Mouse (Mus musculus) layer of hippocampus, adult 9-10 months (tissue): ENCODE data around the gene Agrn.
A peak's percentile ranks its signal among the peaks of the same experiment; 100 is the strongest.

Experiments
- DNase-seq: peaks from one replicate; pipeline ENCODE4 v3.0.0; 2022; ENCODE audit warnings: low spot score

Gene Agrn

DNA sequence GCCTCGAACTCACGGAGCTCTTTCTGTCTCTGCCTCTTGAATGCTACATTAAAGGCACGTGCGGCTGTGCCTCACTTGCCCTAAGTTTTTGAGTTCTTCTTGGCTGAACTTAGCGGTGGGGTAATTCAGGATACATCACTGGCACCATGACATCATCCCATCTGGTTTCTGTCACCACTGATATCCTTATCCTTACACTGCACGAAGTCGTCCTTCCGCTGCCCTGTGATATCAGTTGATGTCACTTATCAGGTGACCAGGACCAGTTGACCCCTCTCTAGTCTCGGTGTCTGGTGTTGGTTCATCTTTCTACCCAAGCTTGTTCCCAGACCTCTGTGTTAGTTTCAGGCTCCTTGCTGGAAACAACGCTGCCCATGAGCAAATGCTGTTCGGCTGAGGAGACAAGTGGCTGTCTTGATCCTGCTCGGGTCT lies 5.2 kb upstream of the Agrn start:
- DNase-seq, result no peak

DNA sequence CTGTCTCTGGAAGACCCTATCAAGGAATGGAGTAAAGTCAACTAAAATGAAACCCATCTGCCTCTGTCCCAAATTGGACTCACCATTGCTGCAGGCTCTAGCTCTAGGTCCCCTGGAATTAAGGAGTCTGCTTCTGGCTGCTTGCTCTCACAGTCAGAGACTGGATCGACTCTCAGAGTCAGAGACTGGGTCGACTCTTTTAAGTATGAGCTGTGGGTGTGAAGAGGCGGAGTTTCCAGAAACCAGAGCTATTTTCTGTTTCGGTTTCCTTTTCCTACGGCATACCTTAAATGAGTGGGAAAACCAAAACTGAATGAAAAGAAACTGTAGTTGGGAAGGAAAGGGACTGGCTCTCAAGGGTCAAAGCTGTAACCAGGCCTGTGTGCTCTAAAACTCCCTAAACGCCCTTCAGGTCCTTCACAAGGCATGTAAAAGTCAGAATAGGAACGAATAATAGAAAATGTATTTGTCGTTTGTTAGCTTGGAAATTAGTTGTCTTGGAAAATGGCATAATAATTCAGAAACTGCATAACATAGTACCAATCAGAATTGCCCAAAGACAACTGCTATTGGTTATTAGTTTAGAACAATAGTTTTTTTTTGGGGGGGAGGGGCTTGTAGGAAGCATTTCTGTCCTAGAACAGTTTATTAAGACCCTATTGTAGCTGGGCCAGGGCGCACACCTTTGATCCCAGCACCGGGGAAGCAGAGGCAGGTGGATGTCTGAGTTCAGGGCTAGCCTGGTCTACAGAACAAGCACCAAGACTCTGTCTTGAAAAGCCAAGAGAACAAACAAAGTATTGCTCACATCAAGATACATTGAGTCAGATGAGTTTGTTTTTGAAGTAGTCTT lies 3.6 kb upstream of the Agrn start, which contains the start of gene Isg15:
TSS of gene Isg15 (minus strand) at position 196 of the 853 bp plus-strand sequence.
- DNase-seq, result no peak

DNA sequence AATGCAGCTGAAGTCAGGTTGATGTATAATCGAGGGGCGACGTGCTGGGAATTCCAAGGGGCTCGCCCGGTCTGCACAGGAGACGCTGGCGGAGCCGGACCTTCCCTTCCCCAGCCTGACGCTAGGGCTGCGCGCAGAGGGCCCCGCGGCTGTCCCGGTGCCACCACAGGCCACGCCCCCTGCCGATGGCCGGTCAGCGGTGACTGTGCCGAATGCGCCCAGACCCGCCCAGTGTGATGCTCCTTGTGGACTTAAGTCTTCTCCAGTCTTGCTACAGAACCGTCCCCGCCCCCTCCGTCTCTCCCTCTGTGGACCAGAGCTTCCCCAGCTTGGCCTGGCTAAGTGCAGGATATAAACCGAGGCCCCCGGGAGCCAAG lies 529 bp upstream of the Agrn start:
- DNase-seq, result peak; percentile 49

DNA sequence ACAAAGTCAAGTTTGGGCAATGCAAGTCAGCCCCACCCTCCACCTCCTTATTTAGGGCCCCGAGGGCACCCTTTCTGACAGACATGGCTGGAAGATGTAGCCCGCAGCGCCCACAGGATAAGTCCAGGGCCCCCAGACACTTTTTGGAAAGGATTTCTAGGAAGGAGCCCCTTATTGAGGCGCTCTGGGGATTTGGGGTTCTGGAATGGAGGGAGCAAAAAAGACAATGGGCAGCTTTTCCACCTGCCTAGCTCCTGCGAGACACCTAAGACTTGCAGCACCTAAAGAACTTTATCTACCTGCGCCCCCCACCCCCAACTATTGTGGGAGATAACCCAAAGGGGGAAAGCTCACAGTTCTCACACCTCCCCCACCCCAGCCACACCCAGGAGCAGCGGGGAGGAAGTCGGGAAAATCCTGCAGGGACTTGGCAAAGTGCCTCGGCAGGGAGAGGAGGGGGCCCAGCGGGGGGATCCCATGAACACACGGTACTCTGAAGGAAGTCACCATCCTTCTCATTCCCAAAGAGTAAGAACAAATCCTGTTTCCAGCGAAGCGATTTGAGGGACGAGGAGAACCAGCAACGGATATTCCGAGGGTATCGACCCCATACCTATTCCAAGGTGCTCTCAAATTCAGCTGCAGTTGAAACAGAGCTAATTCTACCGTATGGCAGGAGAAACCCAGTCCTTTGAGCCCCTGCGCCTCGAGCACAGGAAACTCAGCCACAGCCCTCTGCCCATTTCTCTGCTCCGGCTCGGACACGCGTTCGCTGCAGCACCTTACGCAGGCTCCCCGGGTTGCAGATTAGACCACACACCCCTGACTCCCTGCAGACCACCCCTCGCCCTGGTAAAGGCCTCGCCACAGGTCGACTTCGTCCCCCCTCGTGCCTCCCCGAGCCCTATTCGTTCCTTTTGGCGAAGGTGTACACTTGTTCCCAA lies 1.1 kb downstream of the Agrn start:
- DNase-seq, result no peak

DNA sequence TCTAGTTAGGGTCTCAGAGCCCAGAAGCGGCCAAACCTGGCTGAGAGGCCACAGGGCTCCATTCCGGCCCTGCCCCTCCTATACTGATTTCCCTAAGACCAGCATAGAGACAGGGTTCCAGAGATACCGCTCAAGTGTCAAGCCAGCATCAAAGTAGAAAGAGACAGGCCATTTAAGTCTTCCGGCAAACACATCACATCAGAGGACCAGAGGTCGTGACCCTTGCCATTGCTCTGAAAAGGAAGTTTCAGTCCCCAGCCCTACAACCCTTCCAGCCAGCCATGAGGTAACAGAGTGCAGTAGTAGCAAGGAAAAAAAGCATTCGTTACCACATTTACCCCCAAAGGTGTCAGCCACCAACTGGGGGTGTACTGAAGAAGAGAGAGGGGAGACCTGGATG lies 2.9 kb downstream of the Agrn start:
- no peak for DNase-seq

DNA sequence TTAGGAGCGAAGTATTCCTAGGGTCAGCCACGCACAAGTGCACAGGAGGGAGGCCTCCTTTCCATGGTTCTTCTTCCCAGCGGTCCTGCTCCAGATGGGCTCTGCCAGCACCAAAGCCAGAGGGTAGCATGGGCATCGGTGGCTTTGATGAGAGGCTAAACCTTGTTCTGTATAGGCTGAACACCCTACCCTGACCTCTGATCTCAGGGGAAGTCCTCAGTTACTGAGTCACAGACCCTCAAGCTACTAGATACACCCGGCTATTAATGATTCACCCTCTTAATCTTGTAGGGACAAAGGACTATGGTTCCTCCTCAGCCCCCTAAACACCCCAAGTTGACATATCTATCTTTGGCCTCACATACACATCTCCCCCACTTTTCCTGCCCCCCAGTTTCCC lies 3.4 kb downstream of the Agrn start:
- DNase-seq, result no peak

DNA sequence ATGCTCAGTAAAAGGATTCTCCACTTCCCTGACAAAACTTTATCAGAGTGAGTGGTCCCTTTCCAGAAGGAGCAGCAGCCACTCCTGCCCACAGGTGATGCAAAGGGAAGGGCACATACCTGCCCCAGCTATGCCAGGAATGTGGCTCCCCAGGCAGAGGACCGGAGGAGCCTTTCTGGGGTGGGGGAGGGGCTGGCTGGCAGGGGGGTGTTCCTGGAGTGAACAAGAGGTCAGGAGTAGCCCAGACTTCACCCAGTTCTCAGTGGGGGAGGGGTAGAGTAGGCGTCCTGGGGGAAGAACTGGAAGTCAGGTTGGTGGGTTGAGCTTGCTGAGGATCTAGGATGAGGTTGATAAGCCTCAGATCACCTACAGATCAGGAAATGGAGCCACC lies 4.1 kb downstream of the Agrn start:
- DNase-seq, result no peak

DNA sequence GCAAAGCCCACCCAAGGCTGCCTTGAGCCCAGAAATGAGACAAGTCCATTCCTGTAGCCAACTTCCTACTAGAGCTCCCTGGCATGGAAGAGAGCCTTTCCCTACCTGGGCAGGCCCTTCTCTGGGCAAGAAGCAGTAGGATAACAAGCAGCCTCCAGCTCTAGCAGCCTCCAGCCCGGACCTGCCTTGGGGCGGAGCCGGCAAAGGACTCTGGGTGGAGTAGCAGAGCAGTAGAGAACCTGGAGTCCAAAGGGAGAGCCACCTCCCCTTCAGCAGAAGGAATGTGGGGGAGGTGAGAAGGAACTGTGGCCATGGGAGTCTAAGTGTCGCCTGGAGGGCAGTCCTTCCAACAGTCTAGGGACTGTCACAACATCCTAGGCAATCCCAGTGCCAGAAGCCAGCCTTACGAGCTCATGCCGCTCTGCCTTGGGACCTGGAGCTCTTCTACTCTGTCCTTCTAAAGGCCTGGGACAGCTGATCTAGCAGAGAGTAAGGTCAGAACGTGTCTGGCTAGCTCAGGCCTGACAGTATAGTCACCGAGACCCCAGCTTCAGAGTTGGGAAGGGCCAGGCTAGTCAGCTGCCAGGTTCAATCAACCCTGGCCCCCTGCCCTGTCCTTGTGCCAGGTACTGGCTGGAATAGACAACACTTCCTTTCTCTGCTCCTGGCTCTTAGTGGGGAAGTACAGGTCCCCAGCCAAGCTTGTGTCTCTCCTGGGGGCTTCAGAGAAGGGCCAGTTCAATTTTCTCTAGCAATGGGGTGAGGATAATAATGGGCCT lies 4.7 kb downstream of the Agrn start:
- DNase-seq, result no peak

DNA sequence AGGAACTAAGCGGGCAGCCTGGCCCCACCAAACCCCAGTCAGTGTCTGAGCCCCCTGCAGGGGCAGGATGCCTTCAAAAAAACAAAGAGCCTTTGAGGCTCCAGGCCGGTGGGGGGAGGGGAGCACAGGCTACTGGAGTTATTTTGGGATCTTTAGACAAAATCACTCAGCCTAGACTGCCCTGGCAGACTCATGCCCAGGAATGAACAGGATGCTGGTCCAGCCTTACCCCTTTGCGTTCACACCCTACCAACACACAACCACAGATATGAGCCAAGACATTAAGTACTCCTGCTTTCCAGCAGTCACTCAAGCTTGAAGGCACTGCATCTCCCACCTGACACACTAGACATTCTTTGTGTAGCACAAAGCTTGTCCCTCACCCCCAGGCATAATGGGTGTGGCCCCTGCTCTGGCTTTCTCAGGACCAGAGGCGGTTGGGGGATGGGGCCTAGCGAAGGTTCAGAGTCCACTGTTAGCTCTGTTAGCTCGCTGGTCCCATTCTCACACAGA lies 8.4 kb downstream of the Agrn start:
- DNase-seq, result no peak

DNA sequence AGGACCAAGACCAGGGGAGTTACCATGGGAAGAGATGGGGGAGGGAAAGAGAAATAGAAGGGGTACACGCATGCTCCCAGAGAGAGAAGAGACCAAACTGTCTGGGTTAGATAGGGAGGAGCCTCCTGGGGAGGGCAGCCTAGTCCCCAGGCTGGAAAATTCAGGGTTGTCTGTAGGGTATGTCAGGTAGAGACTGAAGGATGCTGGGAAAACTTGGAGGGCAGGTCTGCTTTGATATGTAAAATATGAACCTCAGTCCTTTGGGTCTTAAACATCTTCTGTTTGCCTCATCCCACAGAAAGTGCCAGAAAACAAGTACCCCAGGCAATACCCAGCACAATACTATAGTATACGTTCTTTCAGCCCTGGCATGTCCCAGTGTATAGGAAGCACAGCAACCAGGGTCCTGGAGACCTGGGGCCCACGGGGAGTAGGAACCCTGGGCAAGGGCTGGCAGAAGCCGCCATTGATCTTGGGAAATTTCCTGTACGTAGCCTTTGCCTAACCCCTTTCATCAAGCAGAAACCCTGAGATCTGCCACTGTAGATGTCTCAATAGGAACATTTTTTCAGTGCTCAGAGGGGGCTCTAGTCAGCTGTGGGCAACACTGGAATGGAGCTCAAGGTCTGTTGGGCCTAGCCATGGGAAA lies 9.0 kb downstream of the Agrn start:
- DNase-seq, result no peak

DNA sequence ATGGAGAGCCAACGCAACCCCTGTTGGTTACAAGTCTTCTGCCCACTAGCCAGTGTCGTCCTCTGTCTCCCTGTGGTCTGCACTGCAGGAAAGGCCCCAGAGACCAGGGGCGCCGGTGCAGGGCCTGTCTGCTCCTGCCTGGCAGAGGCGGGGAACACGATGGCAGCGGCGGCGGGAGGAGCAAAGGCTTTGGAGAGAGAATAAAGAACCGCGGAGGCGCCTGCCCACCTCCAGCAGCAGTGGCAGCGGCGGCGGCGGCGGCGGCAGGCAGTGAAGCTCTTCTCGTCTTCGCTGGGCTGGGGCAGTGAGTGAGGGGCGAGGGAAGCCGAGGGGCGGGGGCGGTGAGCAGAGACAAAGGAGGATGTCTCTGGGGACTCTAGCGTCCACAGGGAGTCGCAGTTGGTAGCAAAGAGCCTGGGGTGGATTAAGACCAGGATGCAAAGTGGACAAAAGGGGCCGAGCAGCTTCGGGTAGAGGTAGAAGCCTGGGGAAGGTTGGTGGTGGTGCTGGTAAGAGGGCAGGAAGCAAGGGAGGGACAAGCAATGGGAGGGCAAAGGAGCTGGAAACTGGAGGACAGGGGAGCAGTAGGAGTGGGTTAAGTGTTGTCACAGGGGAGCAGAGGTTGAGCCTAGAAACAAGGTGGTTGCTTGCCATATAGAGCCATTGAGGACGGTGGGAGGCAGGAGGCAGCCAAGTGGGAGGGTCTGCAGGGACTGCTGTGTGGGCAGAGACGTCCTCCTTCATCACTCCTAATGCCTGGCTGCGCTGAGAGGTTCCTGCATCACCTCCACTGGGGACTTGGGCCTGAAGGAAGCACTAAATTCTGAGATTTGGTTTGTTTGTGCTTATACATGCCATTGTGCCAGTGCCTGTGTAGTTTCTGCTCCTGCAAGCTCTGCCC lies 11.1 kb downstream of the Agrn start:
- no peak for DNase-seq

DNA sequence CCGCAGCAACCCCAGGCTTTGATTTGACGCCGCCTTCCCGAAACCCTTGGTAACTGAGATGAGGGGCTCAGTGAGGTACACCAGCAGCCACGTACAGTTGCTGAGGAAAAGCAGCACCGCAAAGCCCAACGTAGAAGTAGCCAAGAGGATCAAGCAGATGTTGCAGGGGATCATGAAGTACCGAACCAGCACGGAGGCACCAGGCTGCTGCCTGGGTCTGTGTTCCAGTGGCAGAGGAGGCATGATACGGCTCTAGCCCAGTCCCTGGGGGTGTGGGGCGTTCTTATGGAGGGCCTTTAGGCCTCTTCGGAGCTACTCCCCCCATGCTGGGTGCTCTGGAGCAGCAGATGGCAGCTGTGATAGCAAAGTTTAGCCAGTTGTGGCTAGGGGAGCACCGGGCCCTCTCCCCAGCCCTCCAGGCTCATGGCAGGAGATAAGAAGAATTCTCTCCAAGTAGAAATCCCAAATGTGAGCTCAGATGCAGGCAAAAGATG lies 11.8 kb downstream of the Agrn start:
- no peak for DNase-seq

DNA sequence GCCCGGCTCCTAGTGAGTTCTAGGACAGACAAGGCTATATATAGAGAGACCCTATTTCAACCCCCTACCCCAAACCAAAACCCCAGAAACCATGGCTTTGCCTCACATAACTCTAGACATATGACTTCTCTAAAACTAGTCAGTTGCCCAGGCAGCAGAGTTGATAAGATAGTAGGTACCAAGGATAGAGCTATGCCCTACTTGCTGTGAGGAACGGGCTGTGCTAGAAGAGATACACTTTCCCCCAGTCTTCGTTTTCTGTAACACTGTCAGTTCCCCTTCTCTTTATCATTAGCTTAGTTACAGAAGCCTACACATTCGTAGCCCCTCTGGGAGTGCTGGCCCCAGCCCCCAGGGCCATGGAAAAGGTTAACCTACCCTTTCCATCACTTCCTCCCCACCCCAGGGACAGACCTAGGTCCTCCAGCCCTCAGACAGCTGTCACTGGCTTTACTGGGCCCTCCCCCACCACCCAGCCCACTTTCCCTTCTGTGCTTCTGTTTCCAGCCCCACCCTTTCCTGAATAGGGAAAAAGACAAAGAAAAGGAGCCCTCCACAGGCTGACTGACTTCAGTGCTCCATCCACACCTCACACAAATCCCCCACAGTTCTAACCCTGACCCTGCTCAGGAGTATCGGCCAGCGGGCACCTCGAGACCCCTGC lies 12.9 kb downstream of the Agrn start:
- DNase-seq, result no peak

DNA sequence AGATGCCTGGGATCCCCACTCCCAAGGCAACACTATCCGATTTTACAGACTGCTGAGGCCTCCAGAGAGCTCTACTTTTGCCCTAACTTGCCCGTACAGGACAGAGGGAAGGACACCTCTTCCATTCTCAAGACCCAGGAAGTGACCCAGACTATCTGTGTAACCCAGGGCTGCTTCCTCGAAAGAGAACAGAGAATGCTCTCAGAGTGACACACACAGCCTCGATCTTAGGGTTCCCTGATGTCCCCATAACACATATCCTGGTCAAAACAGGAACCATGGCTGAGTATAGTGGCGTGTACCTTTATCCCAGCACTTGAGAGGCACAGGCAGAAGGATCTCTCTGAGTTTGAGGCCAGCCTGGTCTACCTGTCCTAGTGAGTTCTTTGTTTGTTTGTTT lies 13.5 kb downstream of the Agrn start:
- no peak for DNase-seq

DNA sequence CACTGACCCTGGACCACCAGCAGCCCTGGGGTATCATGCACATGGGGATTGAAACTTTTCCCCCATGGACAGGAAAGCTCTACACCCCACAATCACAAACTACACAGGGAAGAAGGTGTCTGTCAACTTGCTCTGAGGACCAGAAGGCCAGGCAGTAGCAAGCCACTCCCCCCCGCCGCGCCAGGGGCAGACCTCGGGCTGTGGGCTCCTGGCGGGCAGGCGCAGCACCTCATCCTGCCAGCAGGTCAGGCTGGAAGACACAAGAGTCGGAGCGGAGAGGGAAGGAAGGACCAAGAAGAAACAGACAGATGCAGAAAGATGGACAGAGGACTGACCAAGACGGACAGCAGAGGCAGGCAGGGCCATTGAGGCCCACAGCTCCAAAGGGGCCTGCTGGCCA lies 19.7 kb downstream of the Agrn start:
- DNase-seq, result no peak

DNA sequence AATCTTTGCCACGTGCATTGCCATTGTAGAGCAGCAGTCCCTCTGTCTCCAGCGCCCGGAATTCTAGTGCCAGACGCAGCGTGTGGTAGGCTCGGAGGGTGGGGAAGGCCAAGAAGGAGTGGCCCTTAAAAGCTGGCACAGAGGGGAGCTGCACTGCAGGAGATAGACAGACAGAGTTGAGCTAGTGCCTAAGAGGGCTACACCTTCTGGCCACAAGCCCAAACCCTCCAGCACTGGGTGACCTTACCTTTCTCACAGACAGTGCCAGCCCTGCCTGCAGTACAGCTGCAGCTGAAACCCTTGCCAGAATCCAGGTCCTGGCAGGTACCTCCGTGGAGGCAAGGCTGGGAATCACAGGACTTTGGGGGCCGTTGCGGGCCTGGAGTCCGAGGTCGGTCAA lies 25.5 kb downstream of the Agrn start:
- DNase-seq, result no peak

DNA sequence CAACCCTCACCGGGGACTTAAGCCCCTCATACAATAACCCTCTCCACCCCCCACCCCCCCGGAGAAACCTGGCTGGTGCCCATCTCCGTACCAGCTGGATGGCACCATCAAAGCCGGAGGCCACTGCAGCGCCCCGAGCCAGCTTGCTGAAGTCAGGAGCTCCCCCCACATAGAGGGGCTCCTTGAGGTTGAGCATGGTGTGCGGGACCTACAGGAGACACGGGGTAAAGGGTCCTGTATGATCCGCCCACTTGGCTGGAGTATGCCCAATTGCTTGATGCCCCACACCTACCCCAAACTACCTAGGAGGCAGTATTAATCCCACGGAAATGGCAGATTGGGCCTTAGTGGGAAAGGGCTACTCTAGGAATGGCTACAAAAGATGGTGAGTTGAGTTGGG lies 28.2 kb downstream of the Agrn start:
- DNase-seq, result no peak

DNA sequence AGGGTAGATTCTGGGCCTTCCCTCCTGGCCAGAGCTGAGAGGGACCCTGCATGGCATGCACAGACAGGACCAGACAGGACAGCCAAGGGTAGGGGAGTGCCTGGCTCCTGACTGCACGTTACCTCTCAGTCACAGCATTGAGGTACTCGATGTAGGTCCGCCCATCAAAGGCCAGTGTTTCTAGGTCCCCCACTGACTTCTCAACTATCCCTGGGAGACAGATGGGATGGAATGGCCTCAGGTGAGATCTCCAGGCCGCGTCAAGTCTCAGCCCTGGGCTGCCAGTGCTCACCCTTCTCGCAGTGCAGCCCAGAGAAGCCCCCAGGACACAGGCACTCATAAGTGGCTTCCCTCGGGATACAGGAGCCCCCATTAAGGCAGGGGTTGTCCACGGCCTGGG lies 28.7 kb downstream of the Agrn start:
- no peak for DNase-seq

DNA sequence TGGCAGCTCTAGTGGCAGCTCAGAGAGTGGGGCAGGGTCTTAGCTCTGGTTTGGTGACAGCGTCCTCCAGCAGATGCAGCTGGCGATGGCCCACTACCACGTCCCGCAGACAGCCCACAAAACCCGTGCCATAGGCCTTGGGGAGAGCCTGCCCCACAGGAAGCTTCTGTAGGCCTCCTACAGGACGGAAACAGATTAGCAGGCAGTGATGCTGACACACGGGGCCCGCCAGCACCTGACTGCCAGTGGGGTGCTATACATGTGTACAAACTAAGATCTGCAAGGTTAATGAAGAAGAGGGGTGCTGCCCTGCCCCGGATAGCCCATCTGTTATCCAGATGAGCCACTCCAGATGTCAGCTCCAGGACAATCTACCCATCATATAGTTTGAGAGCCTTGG lies 30.8 kb downstream of the Agrn start:
- DNase-seq, result no peak

DNA sequence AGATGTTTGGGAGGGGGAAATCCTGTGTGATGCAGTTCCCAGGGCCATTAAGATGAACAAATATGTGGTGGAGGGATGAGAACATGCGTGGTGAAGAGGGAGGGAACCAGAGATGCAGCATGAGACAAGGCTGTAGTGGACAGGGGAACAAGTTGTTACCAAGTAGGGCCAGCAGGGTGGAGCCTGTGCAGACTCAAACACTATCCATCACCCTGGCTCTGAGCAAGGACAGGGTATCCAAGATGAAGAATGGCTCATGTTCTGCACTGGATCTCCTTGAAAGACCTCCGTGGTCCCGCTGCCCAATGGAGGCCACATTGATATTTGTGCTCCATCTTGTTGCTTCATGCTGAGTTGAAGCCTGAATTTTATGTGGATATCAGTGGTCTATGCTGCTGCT lies 42.5 kb downstream of the Agrn start:
- no peak for DNase-seq
